Mouse (Mus musculus): Measurements from ENCODE around the gene Enpp6.

DNA sequence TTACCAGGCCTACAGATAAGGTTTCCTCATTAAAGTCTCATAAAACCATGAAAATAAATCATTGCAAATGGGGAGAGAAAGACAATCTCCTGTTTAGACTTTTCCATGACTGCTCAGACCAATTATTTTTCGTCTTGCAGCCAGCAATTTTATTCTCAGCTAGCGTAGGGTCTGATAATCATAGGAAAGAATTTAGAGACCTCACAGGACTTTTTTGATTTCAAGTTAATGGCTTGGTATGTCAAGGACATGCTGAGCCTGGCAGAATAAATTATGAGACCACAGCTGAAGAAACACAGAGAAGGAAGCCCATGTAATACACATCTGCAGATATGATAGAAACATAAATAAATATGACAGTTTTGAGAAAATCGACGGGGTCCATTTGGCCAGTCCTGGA lies 130.6 kb downstream of the Enpp6 start:
- no peak for TF ChIP-seq CTCF (IDR thresholded peaks at IDR 0.05; ENCODE audit: low read depth)
- TF ChIP-seq EP300 (IDR thresholded peaks at IDR 0.05; ENCODE audit: low read depth), result no peak

All from heart, postnatal 0 days (tissue).